Mouse (Mus musculus): ENCODE data around the gene Klrb1c.

DNA sequence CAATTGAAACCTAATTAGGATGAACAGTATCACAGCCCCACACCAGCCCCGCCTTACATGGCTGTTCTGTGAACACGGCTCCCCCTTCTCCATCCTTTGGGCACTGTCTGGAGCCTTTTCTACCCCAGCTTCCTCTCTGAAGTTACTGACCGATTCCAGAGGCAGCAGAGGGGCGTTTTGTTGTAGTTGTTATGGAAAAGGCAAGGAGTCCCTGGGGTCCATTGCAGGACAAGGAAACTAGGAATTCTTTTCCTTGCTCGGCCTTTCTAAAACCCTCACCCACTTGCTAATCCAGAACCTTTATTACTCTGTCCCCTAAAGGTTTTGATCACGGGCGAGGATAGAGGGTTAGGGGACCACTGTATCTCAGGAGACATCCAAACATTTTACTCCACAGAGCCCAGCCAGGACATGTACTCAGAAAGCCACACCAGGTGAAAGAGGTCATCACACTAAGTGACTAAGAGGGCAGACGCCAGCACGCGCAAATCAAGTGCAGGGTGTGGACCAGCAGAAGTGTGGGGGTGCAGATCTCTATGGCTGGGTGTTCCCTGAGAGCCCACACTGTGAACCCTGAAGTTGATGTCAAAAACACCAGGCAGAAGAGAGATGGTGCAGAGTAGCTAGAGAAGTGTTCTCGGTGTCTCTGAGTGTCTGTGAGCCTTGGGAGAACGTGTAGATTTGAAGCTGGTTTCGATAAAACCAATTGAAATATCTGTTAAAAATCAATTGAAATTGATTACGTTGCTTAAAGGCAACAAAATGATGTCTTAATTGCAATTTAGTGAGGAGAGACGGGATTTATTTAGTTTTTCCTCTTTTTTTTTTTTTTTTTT is 9.1 kb upstream of the Klrb1c start:
- TF ChIP-seq CTCF (IDR thresholded peaks at IDR 0.05; ENCODE audit: low read depth), result no peak
- no peak for TF ChIP-seq EP300 (IDR thresholded peaks at IDR 0.05; ENCODE audit: low read depth)
